Mouse (Mus musculus) brown adipose tissue, adult 24 weeks (tissue): ENCODE data around the gene Dnajc12. TPM values are rescaled to one million over a fixed set of nuclear protein-coding genes. Genes with fewer than 3 reads are reported as not detected.
"Not testable (repeated sequence)": the region's sequence is repeated elsewhere in the genome, so short reads cannot be mapped to it uniquely, and the experiment has no call there.

ENCODE experiments used
- H3K27ac ChIP-seq: fragments of 200-500 bp; replicated peaks from 2 replicates; pipeline ENCODE4 v1.5.1; 2012; ENCODE audit warnings: low read depth, mild to moderate bottlenecking, low read length
- H3K4me1 ChIP-seq: fragments of 200-500 bp; 2 replicates; pipeline ENCODE4 v1.6.1; 2012; ENCODE audit warnings: low read length, mixed read lengths; ENCODE audit not compliant: control insufficient read depth, insufficient read depth, insufficient read length
- H3K4me3 ChIP-seq: fragments of 200-500 bp; 2 replicates; pipeline ENCODE4 v1.5.1; 2012; ENCODE audit warnings: low read depth, mild to moderate bottlenecking, low read length, moderate library complexity; ENCODE audit not compliant: insufficient read depth
- polyA plus RNA-seq: library from polyadenylated mRNA; stranded (reverse); fragments of >200 nt; gene quantifications from 2 replicates; pipeline ENCODE4 v1.2.4, GENCODE M21; 2012; ENCODE audit not compliant: missing spikeins, insufficient read depth, insufficient read length

Gene Dnajc12
- polyA plus RNA-seq, 1 experiment = 9.2 TPM

DNA sequence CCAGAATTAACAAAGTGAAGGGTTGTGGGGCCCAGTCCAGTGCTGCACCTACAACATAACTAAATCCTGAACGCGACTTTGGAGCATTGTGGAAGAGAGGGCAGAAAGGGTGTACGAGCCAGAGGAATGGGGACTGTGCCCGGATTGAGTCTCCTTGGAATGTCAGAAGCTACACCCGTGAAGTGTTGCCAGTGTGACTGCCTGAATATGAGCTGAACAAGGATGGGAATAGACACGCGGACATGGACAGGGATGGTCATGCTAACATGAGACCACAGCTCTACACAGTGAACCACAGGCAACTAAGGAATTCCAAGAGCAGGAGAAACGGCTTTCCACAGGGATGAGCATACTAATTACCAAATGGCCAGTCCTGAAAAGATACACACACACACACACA is 49.9 kb downstream of the Dnajc12 start:
- Histone ChIP-seq H3K4me1 (0 out of 2 replicates have a peak, but pooled peaks cover 2% of the 10 kb centered on the region), H3K4me3 (no peak overlapping the region), H3K27ac (no peak overlapping the region)

DNA sequence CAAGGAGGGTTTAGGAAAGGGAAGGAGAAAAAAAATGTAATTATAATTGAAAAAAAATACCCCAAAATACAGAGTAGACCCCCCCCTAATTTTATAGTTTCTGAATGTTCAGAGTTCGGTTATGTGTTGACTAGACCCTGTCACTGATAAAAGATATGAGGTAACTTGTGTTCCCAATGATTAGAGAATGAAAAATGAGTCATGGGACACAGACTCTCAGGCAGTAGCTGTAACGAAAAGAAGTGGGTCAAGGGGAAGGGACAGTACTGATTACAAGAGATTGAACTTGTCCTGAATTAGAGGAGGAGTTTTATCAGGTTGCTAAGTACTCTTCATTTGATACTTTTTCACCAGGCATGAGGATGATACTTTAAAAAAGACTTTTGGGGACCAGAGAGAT is 50.6 kb downstream of the Dnajc12 start:
- H3K4me1 ChIP-seq = 0 out of 2 replicates have a peak, but pooled peaks cover 2% of the 10 kb centered on the region
- H3K27ac ChIP-seq = no peak overlapping the region
- H3K4me3 ChIP-seq = no peak overlapping the region

DNA sequence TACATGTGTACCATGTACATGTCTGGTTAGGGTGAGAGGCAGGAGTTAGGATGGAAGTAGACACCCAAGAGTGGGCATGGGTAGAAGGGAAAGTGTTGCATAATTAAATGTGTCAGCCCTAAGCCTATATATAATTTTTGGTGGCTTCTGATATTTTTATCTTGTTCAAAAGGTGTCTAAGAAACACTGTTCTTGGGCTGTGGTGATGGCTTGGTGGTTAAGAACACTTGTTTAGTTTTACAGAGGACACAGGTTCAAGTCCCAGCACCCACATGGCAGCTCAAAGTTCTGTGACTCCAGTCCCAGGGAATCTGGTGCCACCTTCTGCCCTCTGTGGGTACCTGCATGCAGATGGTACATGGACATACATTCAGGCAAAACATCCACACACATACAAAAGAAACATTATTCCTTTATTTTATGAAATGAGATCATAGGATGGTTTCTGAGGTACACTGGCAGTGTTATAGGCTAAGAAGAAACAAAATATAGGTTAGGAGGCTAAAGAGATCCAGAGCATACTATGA is 56.6 kb downstream of the Dnajc12 start:
- no peak overlapping the region for H3K27ac ChIP-seq
- no peak overlapping the region for H3K4me3 ChIP-seq
- no peaks in the 10 kb centered on the region for H3K4me1 ChIP-seq

DNA sequence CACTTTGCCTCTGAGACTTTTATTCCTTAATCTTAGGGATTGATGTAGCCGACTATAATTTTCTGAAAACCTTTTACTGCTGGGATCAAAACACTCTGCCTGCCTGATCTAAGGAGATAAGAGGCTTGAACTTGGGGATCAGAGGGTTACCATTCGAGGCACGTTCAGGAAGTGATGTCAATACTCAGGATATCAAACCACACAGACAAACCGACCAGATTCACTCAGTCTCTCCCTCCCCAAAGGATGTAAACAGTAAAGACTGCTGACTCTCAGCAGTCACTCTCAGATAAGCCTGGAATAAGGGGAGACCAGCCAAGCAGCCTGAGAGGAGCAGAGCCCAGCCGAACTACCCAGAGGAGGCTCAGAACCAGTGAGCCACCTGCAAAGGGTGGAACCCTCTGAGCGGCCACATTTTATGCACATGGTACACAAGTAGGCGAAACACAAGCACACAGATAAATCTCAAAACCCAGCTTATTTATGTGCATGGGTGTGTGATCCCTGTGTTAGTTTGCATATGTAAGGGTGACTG is 57.5 kb downstream of the Dnajc12 start:
- no peak overlapping the region for H3K27ac ChIP-seq
- no peak overlapping the region for H3K4me3 ChIP-seq
- no peaks in the 10 kb centered on the region for H3K4me1 ChIP-seq

DNA sequence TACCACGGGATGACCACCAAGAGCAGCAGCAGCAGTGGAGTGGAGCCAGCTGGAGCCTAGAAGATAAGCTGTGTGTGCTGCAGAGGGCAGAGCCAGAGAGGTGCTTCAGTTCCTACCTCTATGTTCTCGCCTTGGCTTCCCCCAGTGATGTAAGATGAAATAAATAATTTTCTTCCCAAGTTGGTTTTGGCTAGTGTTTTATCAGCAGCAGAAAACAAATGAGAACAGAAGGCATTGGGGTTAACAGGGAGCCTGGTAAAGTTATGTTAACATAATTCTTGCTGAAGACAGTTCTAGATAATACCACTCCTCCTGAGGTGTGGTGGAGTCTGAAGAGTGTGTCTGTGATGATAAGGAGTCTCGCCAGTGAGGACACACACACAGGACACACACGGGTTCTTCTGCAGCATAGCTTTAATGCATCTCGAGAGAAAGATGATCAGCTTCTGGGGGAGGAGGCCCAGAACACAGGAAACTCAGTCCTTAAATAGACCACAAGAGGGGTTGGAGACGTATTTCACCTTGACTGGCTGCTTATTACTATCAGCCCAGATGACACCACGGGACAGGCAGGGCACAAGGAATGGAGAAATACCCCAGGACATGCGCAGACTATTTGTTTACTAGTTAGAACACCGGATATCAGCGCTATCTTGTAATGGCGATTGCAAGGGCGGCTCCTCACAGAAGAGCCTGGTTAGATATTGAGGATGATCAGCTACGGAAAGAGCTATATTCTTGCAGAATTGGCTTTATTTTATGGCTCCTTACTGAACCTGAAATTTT is 62.6 kb downstream of the Dnajc12 start:
- H3K4me3 ChIP-seq, H3K4me1 ChIP-seq, H3K27ac ChIP-seq: not testable (repeated sequence)

DNA sequence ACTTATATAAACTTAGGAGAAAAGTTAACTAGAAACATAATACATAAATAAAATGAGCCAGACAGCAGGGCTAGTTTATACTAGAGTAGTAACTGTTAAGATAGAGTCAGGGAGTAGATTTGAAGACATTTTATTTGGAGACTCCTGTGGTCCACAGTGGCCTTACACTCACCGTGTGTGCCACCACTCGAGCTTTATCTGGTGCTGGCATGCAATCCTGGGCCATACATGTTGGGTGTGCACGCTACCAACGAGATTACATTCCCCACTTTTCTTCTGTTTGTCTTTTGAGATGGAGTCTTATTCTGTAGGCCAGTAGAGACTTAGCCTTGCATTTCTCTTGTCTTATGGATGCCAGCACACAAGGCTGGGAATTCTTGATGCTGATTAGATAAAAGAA is 71.7 kb downstream of the Dnajc12 start:
- Histone ChIP-seq H3K4me1 (no peaks in the 10 kb centered on the region; the same call in 1 of the 2 replicates), H3K4me3 (no peak overlapping the region), H3K27ac (no peak overlapping the region)

DNA sequence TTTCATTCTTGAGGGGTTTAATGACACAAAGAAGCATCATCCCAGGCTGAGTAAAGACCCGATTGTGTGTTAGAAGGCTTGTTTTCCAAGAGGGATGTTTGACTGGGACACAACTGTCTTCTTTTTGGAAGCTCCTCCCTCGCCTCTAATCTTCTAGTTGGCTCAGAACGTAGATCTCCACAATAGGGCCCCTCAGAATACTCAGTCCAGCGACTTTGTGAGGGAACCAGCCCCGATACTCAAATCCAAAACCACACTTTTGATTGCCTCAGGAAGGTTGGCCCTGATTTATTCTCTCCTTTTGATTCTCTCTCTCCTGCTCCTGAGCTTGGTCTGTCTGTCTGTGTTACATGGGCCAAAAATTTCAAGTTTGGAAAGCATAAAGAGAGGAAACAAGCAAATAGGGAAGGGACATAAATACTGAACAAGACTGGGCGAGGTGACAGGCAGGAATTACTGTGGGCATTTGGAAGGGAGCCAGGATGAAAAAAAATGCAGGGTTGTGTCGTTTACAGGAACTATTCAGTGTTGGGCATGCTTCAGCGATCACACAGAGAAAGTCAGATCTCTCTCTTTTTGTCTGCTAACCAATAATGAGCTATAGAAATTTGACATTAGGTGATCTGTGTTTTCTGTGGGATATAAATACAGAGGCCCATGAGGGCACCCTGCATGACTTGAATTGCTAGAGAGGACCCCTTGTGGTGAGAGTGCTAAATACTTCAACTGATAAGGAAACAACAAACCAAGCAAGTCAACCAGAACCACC is 73.1 kb downstream of the Dnajc12 start:
- Histone ChIP-seq H3K27ac (no peak overlapping the region), H3K4me1 (no peaks in the 10 kb centered on the region; the same call in 1 of the 2 replicates), H3K4me3 (no peak overlapping the region)

DNA sequence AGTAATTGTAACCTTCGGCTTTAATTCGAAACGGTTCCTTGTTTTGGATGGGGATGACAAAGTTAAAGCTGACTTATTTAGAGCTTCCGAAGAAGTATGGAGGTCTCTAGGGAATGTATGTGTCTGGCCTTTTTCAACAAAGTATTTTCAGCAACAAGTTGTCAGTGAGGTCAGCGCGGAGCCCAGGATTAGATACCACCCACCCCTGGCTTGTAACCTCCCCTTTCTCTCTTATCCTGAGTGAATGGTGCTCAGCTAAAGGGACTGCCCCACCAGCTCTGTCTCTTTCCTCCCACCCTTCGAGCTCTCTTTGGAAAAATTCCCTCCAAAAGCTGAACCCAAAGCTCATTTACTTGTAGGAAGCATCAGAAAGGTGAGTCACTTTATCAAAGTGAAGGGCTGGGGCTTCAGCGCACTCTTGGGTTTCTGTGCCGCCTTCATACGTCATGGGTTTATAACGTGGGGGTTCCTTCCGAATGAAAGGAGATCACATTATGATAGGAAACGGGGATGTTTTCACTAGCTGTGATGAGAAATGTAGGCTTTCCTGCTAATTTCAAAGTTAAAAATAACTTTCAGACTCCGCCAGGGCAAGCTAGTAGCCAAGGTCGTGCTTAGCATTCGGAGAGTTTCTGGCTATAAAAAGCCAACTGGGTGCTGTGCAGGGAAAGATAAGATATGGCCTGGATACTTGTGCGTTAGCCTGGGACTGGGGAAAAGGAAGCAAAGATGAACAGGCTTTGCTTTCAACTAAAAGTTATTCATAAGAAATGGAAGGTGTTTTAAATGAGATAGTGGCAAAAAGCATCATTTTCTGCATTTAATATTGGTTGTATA is 75.3 kb downstream of the Dnajc12 start:
- Histone ChIP-seq H3K4me3 (no peak overlapping the region; the same call in 1 of the 2 replicates), H3K27ac (no peak overlapping the region), H3K4me1 (no peaks in the 10 kb centered on the region; the same call in 1 of the 2 replicates)

Other genes starting within 250 kb of the Dnajc12 start
- gene Mypn, start 178.5 kb upstream of the Dnajc12 start, polyA plus RNA-seq = 1.5 and 2.5 TPM in 2 replicates
- gene Herc4, start 138.6 kb upstream of the Dnajc12 start, polyA plus RNA-seq = 24.5 and 30.8 TPM in 2 replicates
- 9.3 TPM in 2 replicates for gene Sirt1, start 739 bp upstream of the Dnajc12 start, polyA plus RNA-seq
- not detected in 2 replicates for gene Gm7075, start 39.3 kb downstream of the Dnajc12 start, polyA plus RNA-seq
- gene Ctnna3, start 47.7 kb downstream of the Dnajc12 start, polyA plus RNA-seq = not detected in 2 replicates